Mouse (Mus musculus) spleen, adult 2 months (tissue): ENCODE measurements around the gene Pnmt. TPM values are rescaled to one million over a fixed set of nuclear protein-coding genes. Genes with fewer than 3 reads are reported as not detected.

Source experiments
- DNase-seq, 2 experiments: peaks; one replicate each; pipeline versions ENCODE4 v3.0.0 to v3.0.0-alpha.2; 2012 to 2021; ENCODE audit warnings: low spot score in 2 of 2, low read depth in 1 of 2
- H3K27ac ChIP-seq: fragments of 200-500 bp; 2 replicates; pipeline ENCODE4 v1.5.1; 2012; ENCODE audit warnings: low read length, inconsistent platforms; ENCODE audit not compliant: insufficient read depth
- H3K27me3 ChIP-seq: fragments of 200-500 bp; 2 replicates; pipeline ENCODE4 v1.6.1; 2012; ENCODE audit warnings: mild to moderate bottlenecking, moderate library complexity, low read length, inconsistent platforms; ENCODE audit not compliant: control insufficient read depth, insufficient read depth
- H3K36me3 ChIP-seq: fragments of 200-500 bp; 2 replicates; pipeline ENCODE4 v1.6.1; 2012; ENCODE audit warnings: mild to moderate bottlenecking, low read length, inconsistent platforms; ENCODE audit not compliant: control insufficient read depth, insufficient read depth
- H3K4me1 ChIP-seq: fragments of 200-500 bp; 2 replicates; pipeline ENCODE4 v1.6.1; 2011; ENCODE audit warnings: inconsistent platforms; ENCODE audit not compliant: control insufficient read depth, insufficient read depth, insufficient read length
- H3K4me3 ChIP-seq: fragments of 200-500 bp; 2 replicates; pipeline ENCODE4 v1.5.1; 2011; ENCODE audit warnings: mild to moderate bottlenecking, inconsistent platforms; ENCODE audit not compliant: insufficient read depth, insufficient read length; ENCODE audit errors: extremely low read depth
- CTCF ChIP-seq: fragments of 200-500 bp; IDR thresholded peaks from 2 replicates; pipeline ENCODE4 v1.5.1; 2011; ENCODE audit warnings: mild to moderate bottlenecking, inconsistent platforms; ENCODE audit not compliant: insufficient read depth, insufficient read length, insufficient replicate concordance; ENCODE audit errors: extremely low read depth
- POLR2A ChIP-seq: fragments of 200-500 bp; IDR thresholded peaks from 2 replicates; pipeline ENCODE4 v1.6.1; 2011; ENCODE audit warnings: low read depth, low read length, inconsistent platforms
- WGBS: fragments of 180-500 bp; shearing (Covaris S2); methylation state at CpG from one replicate; pipeline ENCODE4 v1.1.7; 2018; 5-methylcytosine and 5-hydroxymethylcytosine counted together
- polyA plus RNA-seq: library from polyadenylated mRNA; depleted of rRNA; stranded (reverse); fragments of >200 nt; gene quantifications from 2 replicates; pipeline ENCODE4 v1.2.3, GENCODE M21; 2012

Gene Pnmt
- polyA plus RNA-seq, 1 experiment = not detected

DNA sequence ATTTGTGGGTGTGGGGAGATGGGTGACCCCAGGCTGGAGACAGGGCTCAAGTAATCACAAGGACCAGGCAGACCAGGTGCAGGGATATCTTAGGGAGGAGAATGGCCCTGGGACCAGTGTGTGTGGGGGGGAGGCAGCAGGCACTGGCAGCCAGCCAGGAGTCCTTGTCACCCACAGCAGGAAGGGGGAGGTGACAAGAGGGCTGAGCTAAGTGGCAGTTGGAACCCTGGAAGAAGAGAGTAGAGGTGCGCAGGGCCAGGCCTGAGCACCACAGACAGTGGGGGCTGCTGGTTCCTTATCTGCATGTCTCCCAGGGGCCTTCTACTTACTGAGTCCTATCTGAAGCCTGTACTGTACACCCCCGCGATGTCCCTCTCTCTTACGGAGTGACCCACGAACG lies 7.1 kb downstream of the Pnmt start:
- H3K27ac ChIP-seq = peak overlapping the region; percentile 10; the same call in 1 of the 2 replicates
- no peaks in the 10 kb centered on the region for H3K4me1 ChIP-seq
- no peaks in the 10 kb centered on the region for H3K36me3 ChIP-seq
- TF ChIP-seq POLR2A = no peak
- no peak for TF ChIP-seq CTCF
- H3K27me3 ChIP-seq = no peaks in the 10 kb centered on the region
- WGBS = 14% methylated on average over 6 of the region's 6 CpGs
- no peak for DNase-seq
- no peak overlapping the region for H3K4me3 ChIP-seq

DNA sequence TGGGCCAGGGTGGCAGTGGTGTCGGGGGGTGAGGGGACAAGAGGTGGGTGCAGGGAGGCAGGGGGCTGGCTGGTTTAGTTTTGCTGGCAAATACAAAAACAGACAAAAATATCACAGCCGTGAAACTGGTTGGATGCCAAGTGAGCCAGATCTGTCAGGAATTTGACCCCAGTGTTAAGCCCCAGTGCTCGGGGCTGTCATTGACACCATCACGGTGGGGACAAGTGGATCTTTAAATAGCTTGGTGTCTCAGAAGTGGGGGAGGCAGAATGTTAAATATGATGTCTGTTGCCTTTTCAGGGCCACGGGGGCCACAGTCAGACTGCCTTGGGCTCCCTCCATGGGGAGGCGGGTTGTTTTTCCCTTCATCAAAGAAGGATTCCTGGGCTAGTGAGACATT lies 8.1 kb downstream of the Pnmt start:
- no peak for DNase-seq
- no peak overlapping the region for H3K4me3 ChIP-seq
- H3K36me3 ChIP-seq = no peaks in the 10 kb centered on the region
- TF ChIP-seq CTCF (no peak), POLR2A (no peak)
- no peak overlapping the region for H3K27ac ChIP-seq
- H3K4me1 ChIP-seq = no peaks in the 10 kb centered on the region
- no peaks in the 10 kb centered on the region for H3K27me3 ChIP-seq
- 67% methylated on average over 6 of the region's 6 CpGs for WGBS

DNA sequence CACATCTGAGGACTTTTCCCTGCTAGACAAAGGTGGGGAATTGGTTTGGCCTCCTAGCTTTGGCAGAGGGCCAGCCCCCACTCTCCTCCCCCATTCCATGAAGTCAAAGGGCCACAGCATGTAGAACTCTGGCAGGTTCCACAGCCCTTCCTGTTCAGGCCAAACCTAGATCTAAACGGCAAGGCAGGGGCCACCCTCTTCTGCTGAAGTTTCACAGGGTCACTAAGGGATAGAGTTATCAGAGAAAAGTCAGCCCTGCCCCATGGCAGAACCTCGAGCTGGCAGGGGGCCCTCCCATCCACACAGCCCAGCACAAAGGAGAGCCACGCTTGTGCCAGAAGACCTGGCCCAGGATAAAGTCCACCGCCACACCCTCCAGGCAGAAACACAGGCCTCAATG lies 8.8 kb downstream of the Pnmt start:
- TF ChIP-seq POLR2A (no peak), CTCF (no peak)
- no peak overlapping the region for H3K4me3 ChIP-seq
- no peaks in the 10 kb centered on the region for H3K4me1 ChIP-seq
- WGBS = 51% methylated on average over 4 of the region's 4 CpGs
- H3K27me3 ChIP-seq = no peaks in the 10 kb centered on the region
- no peak for DNase-seq
- no peak overlapping the region for H3K27ac ChIP-seq
- H3K36me3 ChIP-seq = no peaks in the 10 kb centered on the region

DNA sequence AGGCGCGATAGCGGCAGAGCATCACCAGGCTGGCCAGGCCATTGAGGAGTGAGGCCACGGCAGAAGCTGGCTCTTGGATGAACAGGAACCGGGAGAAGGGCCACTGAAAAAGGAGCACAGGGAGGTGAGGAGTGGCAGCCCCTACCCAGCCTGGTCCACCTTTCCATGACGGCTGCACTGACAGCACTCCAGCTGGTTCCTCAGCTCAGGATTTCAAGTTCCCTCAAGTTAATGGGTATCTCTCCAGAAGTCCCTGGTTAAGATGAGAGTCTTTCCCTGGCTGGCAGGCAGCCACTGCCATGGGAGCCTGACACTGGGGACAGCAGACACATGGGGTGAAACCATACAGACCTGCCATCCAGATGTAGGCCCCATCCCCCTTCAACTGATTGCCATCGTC lies 11.7 kb downstream of the Pnmt start:
- no peak for DNase-seq
- Histone ChIP-seq H3K27me3 (no peaks in the 10 kb centered on the region), H3K36me3 (no peaks in the 10 kb centered on the region), H3K4me3 (no peak overlapping the region), H3K27ac (no peak overlapping the region), H3K4me1 (peaks cover 3% of the 10 kb centered on the region; the same call in 1 of the 2 replicates)
- no peak for TF ChIP-seq CTCF
- TF ChIP-seq POLR2A = no peak
- 97% methylated on average over 7 of the region's 7 CpGs for WGBS

DNA sequence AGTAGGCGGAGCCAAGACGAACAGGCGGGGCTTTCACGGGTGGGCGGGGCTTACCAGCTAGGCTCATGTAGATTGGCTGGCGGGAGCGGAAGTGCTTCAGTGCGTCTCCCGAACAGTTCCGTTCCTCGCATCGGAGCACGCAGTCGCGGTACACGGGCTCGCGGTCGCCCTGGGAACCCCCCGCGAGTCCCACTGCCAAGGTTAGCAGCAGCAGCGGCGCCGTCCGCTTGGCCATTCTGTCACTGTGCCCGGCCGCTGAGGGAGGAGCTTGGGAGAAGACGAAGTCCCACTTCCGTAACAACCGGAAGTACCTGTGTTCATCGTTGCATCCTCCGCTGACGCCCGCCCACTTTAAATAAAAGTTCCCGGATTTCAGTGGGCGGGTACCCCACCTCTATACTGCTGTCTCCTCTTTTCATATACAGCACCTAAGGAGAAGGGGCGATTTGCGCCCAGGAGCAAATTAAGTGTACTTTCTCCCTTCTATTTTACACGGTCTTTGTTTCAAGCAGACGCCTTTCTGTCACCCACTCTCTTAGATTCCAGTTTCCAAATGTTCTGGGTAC lies 14.0 kb downstream of the Pnmt start, which contains the start of gene Pgap3:
Pgap3 (minus strand) TSS at position 330 of the 566 bp plus-strand sequence.
- H3K27ac ChIP-seq = peak within 1 kb of the TSS; percentile 91
- H3K27me3 ChIP-seq = no peaks in the 10 kb centered on the region
- no peaks in the 10 kb centered on the region for H3K36me3 ChIP-seq
- H3K4me3 ChIP-seq = peak within 1 kb of the TSS; percentile 74
- H3K4me1 ChIP-seq = peaks cover 3% of the 10 kb centered on the region; the same call in 1 of the 2 replicates
- DNase-seq = peak; percentile 83 to 84
- peak; percentile 39; the same call in 1 of the 2 replicates for TF ChIP-seq POLR2A
- no peak for TF ChIP-seq CTCF
- WGBS = under 1% methylated on average over 40 of the region's 40 CpGs

DNA sequence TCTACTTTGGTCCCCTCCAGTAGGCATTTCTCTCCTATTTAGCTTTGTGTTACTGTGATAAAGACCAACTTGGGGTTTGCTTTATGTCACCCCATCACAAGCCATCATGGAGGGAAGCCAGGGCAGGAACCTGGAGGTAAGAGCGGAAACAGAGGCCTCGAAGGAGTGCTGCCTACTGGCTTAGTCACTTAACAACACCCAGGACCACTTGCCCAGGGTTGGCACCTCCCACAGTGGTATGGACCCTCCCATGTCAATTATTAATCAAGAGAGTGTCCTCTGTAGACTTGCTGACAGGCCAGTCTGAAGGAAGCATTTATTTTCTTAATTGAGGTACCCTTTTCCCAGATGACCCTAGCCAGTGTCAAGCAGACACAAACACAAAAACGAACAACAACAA lies 14.6 kb downstream of the Pnmt start:
- TF ChIP-seq CTCF (no peak), POLR2A (no peak)
- no peak for DNase-seq
- Histone ChIP-seq H3K4me1 (peaks cover 3% of the 10 kb centered on the region; the same call in 1 of the 2 replicates), H3K36me3 (no peaks in the 10 kb centered on the region), H3K27ac (peak overlapping the region; percentile 91), H3K27me3 (no peaks in the 10 kb centered on the region), H3K4me3 (0 out of 2 replicates have a peak overlapping the region, but pooled peaks have one; percentile 10)
- WGBS = 62% methylated on average over 3 of the region's 3 CpGs

DNA sequence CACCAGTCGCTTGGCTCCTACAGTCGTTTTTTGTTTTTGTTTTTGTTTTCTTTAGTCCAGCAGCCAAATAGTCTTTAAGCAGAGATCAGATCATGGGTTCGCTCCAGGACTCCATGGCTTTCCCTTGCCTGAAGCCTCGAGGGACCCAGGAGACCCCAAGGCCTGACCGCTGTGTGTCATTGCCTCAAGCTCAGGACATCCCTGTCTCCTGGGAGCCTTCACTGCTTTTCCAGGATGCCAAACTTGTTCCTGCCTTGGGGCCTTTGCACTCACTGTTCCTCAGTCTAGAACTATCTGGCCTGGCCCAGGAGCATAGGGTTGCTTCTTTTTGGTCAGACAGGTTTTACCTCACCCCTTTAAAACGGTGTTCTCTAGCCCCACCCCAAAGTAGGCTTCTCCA lies 20.4 kb downstream of the Pnmt start:
- no peaks in the 10 kb centered on the region for H3K36me3 ChIP-seq
- TF ChIP-seq POLR2A (no peak), CTCF (no peak)
- peaks cover 2% of the 10 kb centered on the region; the same call in 1 of the 2 replicates for H3K27me3 ChIP-seq
- no peak overlapping the region for H3K27ac ChIP-seq
- H3K4me1 ChIP-seq = no peaks in the 10 kb centered on the region
- H3K4me3 ChIP-seq = no peak overlapping the region
- WGBS = 84% methylated on average over 6 of the region's 6 CpGs
- no peak for DNase-seq
